10 mouse cellular contexts compared by ENCODE assay signal in the genomic region with DNA sequence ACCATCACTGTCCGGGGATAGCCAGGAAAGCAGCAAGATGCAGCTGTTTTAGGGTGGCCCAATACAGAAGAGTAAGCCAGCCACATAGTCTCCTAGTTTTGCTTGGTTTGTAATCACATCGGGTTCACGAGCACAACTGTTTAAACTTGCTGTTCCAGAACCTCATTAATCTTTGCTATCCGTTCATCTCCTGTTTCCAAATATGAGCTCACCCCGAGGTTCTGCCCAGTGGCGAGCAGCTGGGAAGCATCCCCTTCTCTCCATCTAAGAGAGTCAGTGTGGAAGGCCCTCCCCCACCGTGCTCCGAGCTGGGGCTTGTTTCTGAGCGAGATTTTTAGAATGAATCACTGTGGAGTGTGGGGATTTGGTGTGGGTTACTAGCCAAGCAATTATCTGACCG.
DNase-seq lines count a peak whose midpoint lies in the region; ATAC-seq and TF ChIP-seq lines count a peak whose summit lies in the region.
"Had no signal": no experiment of that assay in that cellular context is flagged by ENCODE, and none has a peak within 500 bp of the region (broad histone marks: within the 10 kb centered on the region; RNA-seq: fewer than 3 reads in every experiment).

No protein-coding gene starts in this region.

- 73% methylated on average over 10 of the region's 10 CpGs for WGBS in liver, postnatal 0 days (ENCODE audit: insufficient replicate concordance)
- WGBS in hindbrain, embryonic 13.5 days = 75% methylated on average over 10 of the region's 10 CpGs

- no peak overlapping the region for H3K4me3 ChIP-seq in liver, postnatal 0 days (ENCODE audit: low read depth, low read length)
- H3K4me3 ChIP-seq in hindbrain, embryonic 13.5 days = no peak overlapping the region
- H3K4me3 ChIP-seq: liver, embryonic 15.5 days had no signal

- H3K4me1 ChIP-seq in liver, postnatal 0 days (ENCODE audit: insufficient read depth) = no peaks in the 10 kb centered on the region
- peaks cover 24% of the 10 kb centered on the region for H3K4me1 ChIP-seq in hindbrain, embryonic 13.5 days (replicated peaks)
- H3K4me1 ChIP-seq: liver, embryonic 15.5 days had no signal

- no peak for TF ChIP-seq CTCF in liver, postnatal 0 days (IDR thresholded peaks at IDR 0.05; ENCODE audit: low read depth)

- no peaks in the 10 kb centered on the region for H3K9me3 ChIP-seq in liver, postnatal 0 days (ENCODE audit: low read length)
- H3K9me3 ChIP-seq in hindbrain, embryonic 13.5 days = no peaks in the 10 kb centered on the region
- H3K9me3 ChIP-seq: liver, embryonic 15.5 days had no signal

- no peaks in the 10 kb centered on the region for H3K27me3 ChIP-seq in liver, postnatal 0 days (ENCODE audit: insufficient read depth, low read length)
- no peaks in the 10 kb centered on the region for H3K27me3 ChIP-seq in hindbrain, embryonic 13.5 days
- H3K27me3 ChIP-seq: liver, embryonic 15.5 days had no signal

- no peak for TF ChIP-seq EP300 in liver, postnatal 0 days (IDR thresholded peaks at IDR 0.05; ENCODE audit: low read depth)

- H3K4me2 ChIP-seq in liver, postnatal 0 days (ENCODE audit: low read depth, low read length) = no peak overlapping the region
- H3K4me2 ChIP-seq in hindbrain, embryonic 13.5 days = no peak overlapping the region
- H3K4me2 ChIP-seq: liver, embryonic 15.5 days had no signal

- no peak for ATAC-seq in liver, postnatal 0 days
- no peak for ATAC-seq in hindbrain, embryonic 13.5 days (ENCODE audit: low FRiP score)

- no peaks in the 10 kb centered on the region for H3K36me3 ChIP-seq in liver, postnatal 0 days (replicated peaks; ENCODE audit: insufficient read depth, low read length)
- no peaks in the 10 kb centered on the region for H3K36me3 ChIP-seq in hindbrain, embryonic 13.5 days
- H3K36me3 ChIP-seq: liver, embryonic 15.5 days had no signal

- H3K27ac ChIP-seq in liver, postnatal 0 days (ENCODE audit: low read depth) = no peak overlapping the region
- H3K27ac ChIP-seq in hindbrain, embryonic 13.5 days = no peak overlapping the region
- H3K27ac ChIP-seq: liver, embryonic 15.5 days had no signal

- DNase-seq in liver = peak; percentile 29
- DNase-seq in liver, postnatal 0 days = no peak
- DNase-seq in heart, adult 9 months (ENCODE audit: low spot score in 2 of 2) = peak; percentile 82 to 87
- DNase-seq in kidney, postnatal 36 days = peak; percentile 54 to 58
- DNase-seq in urinary bladder, postnatal 14 days (ENCODE audit: low spot score) = peak; percentile 85
- no peak for DNase-seq in B cell, adult 2 months
- no peak for DNase-seq in right cerebral cortex, postnatal 25 days
- DNase-seq: cerebellum, adult 11-12 months had no signal

- H3K9ac ChIP-seq in liver, postnatal 0 days (replicated peaks) = no peak overlapping the region
- H3K9ac ChIP-seq in hindbrain, embryonic 13.5 days = no peak overlapping the region
- H3K9ac ChIP-seq: liver, embryonic 15.5 days had no signal

Comparison
In these comparisons a context has a peak if more than half of its experiments do, and no peak if none do; other contexts are left out.
1. DNase-seq: peak in liver (single experiment), heart, adult 9 months (2 of 2), kidney, postnatal 36 days (2 of 2) and urinary bladder, postnatal 14 days (single experiment); none in liver, postnatal 0 days (single experiment), B cell, adult 2 months (0 of 2) and right cerebral cortex, postnatal 25 days (single experiment).